Mouse (Mus musculus): Measurements from ENCODE around the gene Traf3ip3.

Traf3ip3 gene

GRCm38 (mm10) chr1:193128055-193128454 is 73.4 kb downstream of the Traf3ip3 start:
- DNase-seq (ENCODE audit: low spot score) = no peak

- DNase-seq (ENCODE audit: low spot score) = no peak
These were observed 75.7 kb downstream of the Traf3ip3 start for GRCm38 (mm10) chr1:193125835-193126234.
